Mouse (Mus musculus): ENCODE measurements around the gene Nphp1. TPM values are rescaled to one million over a fixed set of nuclear protein-coding genes. Genes with fewer than 3 reads are reported as not detected.

The Nphp1 gene
- polyA plus RNA-seq (2014; fragmentation: Illumina TruSeq; extraction: RNeasy Lipid Tissue Mini Kit (QIAGEN cat#74804); ENCODE audit: low read depth, low replicate concordance): 14.5 TPM

GRCm38 (mm10) chr2:127788440-127789116 lies at the start of gene Nphp1:
Gene Nphp1, minus strand, starts transcription at chr2:127788897.

DNA sequence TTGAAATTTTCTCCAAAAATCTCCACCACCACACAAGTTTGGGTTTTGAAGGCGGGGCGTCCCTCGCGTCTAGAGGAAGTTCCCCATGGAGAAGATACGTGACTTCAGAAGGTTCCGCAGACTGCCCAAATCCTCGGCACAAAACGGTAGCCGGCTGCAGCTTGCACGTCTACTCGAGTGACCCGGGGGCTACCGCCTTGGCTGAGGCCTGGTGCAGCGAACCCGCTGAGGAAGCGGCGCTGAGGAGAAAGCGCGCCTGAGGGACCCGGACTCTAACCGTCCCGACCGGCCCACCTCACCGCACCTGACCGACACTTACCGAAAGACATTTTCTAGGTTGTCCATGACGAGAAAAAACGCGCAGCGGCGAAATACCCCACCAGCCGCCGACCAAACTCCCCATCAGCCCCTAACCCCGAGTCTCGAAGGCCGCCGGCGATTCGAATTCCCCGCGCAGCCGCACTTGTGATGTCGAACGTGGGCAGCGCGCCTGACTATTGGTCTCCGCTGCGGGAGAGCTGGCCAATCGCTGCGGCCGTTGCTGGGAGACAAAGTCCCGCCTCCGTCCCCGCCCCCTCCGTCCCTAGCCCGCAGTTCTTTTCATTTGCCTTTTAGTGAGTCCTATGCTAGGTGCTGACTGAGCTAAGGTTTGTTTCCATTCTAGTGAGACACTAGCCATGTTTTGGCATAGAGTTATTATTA lies 42.9 kb upstream of the Nphp1 start, which contains the start of gene Bub1:
Gene Bub1 (minus strand): TSS at position 465 of the 702 bp plus-strand sequence.

GRCm38 (mm10) chr2:127791919-127792603 lies 3.4 kb upstream of the Nphp1 start, which contains the start of gene Mtln:
Gene Mtln, minus strand, starts transcription at chr2:127792488.

DNA sequence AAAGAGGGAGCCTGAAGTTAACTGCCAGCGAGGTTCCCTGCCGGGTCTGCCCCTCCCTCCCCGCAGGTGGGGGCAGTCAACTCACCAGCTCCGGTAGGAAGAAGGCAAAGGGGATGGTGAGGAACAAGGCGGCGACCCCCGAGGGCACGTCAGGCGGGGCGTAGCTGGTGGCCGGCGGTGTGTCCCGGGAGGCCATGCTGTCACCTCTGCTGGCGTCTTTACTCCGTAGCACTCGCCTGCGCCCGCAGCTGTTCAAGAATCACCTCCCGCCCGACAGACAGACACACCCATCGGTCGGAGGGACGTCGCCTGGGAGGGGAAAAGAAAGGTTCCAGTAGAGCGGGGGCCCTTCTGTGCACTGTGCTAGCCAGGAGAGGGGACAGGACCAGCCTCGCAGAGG lies 59.0 kb downstream of the Nphp1 start, which contains the start of gene Mall:
Gene Mall (minus strand): TSS at position 262 of the 400 bp plus-strand sequence.

Other genes starting within 250 kb of the Nphp1 start
- gene Prom2, start 247.4 kb downstream of the Nphp1 start, polyA plus RNA-seq (2014; fragmentation: Illumina TruSeq; extraction: RNeasy Lipid Tissue Mini Kit (QIAGEN cat#74804); ENCODE audit: low read depth, low replicate concordance): not detected
- gene Zfp661, start 201.8 kb downstream of the Nphp1 start, polyA plus RNA-seq (2014; fragmentation: Illumina TruSeq; extraction: RNeasy Lipid Tissue Mini Kit (QIAGEN cat#74804); ENCODE audit: low read depth, low replicate concordance): 2.4 TPM
- gene Mrps5, start 201.7 kb downstream of the Nphp1 start, polyA plus RNA-seq (2014; fragmentation: Illumina TruSeq; extraction: RNeasy Lipid Tissue Mini Kit (QIAGEN cat#74804); ENCODE audit: low read depth, low replicate concordance): 109 TPM
- gene Mal, start 132.2 kb downstream of the Nphp1 start, polyA plus RNA-seq (2014; fragmentation: Illumina TruSeq; extraction: RNeasy Lipid Tissue Mini Kit (QIAGEN cat#74804); ENCODE audit: low read depth, low replicate concordance): 13.2 TPM
- 5.9 TPM for gene Mall, start 59.0 kb downstream of the Nphp1 start, polyA plus RNA-seq (2014; fragmentation: Illumina TruSeq; extraction: RNeasy Lipid Tissue Mini Kit (QIAGEN cat#74804); ENCODE audit: low read depth, low replicate concordance)
- 56.3 TPM for gene Mtln, start 3.6 kb upstream of the Nphp1 start, polyA plus RNA-seq (2014; fragmentation: Illumina TruSeq; extraction: RNeasy Lipid Tissue Mini Kit (QIAGEN cat#74804); ENCODE audit: low read depth, low replicate concordance)
- not detected for gene Bub1, start 43.0 kb upstream of the Nphp1 start, polyA plus RNA-seq (2014; fragmentation: Illumina TruSeq; extraction: RNeasy Lipid Tissue Mini Kit (QIAGEN cat#74804); ENCODE audit: low read depth, low replicate concordance)
- gene Acoxl, start 50.0 kb upstream of the Nphp1 start, polyA plus RNA-seq (2014; fragmentation: Illumina TruSeq; extraction: RNeasy Lipid Tissue Mini Kit (QIAGEN cat#74804); ENCODE audit: low read depth, low replicate concordance): not detected